Mouse (Mus musculus) cerebellum, adult 11-12 months (tissue): ENCODE results near the gene Kmt5c.

Source experiments
- DNase-seq: peaks from one replicate; pipeline ENCODE4 v3.0.0; 2022

The Kmt5c gene

DNA sequence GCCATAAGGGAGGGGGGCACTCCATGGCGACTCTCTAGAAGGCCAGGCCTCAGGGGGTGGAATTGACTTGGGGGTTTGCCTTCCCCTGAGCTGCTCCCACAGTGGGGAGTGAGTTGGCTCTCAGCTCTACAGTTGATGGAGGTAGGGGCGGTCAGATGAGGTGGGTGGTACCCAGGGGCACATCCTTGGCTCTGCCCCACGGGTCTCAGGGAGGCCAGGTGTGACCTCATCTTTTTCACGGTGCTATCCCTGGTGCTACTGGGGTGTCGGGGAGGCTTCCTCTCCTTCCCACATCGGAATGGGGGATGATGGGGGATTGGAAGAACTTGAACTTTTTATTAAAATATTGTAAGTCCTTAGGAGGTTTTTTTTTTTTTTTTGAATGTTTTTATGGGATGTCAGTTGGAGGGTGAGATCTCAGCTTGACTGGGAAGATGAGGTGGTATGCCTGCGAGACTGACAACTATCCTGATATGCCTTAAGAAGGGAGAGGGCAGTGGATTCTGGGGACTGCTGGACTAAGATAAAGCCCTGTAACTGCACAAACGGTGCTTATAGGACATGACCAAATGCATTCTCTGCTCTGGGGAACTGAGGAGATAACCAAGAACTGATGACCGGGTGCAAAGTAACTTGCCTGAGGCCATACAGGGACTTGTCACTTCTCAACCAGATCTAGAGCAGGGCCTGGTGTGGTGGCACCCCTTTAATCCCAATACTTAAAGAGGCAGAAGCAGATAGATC is 7.4 kb downstream of the Kmt5c start:
- no peak for DNase-seq

DNA sequence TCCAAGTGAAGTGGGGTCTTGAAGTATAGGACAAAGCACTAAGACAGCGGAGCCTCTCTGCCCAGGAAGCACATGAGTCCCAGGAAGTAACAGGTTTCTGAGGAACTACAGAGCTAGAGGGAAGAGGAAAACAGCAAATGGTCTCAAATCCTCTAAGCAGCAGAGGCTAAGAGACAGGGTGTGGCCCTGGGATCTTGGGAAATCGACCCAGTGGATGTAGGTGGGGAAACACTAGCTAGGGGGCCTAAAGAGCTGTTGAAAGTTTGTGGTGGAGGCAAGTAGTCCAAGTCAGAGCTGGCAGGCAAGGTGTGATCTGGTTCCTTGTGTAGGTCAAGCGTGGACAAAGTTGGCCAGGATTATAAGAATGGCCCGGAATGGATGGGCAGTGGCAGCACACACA is 8.4 kb downstream of the Kmt5c start:
- DNase-seq = no peak

DNA sequence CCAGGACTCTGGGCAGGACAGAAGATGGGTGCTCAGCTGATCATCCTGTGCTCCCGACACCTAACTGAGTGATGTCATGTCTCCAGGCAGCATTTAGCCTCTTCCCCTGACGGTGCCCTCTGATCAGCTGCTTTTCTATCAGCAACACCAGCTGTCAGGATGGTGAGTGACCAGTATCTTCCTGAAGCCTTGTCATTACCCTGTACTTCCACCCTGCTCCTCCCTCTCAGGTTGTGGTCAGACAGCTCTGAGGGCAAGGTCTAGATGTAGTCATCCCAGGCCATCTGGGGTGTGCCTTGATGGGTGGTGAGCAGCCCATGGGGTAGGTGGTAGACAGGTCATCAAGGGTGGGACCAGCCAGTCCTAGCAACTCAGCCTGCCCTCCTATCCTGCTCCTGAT is 9.3 kb downstream of the Kmt5c start:
- DNase-seq = no peak

DNA sequence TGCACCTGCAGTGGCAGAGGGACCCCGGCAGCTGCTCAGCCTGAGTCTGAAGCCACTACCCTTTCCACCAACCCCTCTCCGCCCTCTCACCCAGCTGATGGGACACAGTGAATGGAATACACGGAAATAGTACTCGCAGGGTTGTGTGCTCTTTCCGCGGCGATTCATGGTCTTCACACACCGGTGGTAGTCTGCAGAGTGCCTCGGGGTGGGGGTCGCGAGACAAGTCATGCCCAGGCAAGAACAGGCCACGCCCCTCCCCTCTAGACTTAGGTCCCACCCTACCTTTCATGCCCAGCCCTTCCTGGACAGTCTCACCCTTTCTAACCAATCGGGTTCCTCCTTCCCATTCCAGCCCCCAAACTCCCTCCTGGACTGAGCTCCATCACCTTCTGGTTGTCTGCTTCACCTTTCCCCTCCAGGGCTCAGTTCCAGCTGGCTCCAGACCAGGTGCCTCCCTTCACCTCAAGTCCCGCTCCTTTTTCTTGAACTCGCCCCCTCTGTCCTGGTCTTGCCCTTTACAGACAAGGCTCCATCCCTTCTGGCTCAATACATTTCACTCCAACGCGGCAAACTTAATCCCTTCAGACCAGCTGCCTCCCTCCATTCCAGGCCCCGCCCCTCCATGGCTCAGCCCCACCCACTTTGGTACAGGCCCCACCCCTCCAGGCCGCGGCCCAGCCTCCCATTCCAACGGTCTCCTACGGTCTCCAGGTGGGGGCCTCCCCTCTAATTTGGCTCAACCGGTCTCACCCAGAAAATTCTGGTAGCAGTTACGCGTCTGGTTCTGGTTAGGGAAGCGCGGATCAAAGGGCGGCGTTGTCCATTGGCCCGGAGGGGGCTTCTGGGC is 12.3 kb downstream of the Kmt5c start:
- no peak for DNase-seq

DNA sequence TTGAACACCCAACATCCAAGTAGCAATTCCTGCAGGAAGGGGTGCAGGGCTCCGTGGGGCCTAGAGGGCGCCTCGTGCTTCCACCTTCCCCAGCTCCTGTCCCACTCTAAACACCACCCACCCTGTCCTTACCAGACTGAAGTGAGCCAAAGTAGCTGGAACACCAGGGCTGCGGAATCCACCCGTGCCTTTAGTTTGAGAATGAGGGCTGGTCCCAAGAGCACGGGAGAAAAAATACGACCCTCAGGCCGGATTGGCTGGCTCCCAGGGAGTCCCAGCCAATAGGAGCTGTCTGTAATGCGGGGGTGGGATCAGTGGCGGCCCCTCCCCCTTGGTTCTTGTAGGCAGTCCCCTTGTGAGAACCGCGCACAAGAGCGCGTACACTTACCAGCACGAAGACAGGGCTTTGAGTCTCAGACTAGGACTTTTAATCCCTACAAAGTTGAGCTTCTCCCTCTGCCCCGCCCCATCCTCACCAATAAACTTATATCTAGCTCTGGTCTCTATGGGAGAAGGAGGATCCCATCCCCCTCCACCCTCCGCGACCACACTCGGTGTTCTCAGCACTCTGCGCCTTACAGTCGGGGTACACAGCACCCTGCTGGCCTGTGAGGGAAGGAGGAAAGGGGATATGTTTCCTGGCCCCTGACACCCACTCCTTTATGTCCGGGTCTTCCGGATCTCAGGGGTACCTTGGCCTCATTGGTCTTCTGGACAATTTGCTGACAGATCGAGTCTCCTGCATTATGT is 13.1 kb downstream of the Kmt5c start, which contains the start of gene Cox6b2:
Cox6b2 (minus strand) TSS at position 274 of the 750 bp plus-strand sequence.
- no peak for DNase-seq

DNA sequence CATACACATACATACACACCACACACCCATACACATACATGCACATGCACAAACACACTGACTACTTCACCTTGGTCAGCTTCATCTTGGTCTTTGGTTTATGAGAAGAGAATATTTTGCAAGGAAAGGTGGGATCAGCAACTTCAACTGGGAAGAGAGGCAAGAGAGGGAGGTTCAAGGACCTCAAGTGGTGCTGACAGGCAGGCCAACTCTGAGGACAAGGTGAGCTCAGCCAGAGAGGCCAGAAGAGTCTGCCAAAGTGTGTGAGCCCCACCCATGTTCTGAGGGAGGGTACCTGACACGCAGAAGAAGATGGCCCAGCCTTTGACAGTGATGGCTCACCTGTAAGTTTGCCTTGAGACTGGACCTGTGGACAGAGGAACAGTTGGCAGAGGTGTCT is 19.8 kb downstream of the Kmt5c start:
- DNase-seq = no peak

DNA sequence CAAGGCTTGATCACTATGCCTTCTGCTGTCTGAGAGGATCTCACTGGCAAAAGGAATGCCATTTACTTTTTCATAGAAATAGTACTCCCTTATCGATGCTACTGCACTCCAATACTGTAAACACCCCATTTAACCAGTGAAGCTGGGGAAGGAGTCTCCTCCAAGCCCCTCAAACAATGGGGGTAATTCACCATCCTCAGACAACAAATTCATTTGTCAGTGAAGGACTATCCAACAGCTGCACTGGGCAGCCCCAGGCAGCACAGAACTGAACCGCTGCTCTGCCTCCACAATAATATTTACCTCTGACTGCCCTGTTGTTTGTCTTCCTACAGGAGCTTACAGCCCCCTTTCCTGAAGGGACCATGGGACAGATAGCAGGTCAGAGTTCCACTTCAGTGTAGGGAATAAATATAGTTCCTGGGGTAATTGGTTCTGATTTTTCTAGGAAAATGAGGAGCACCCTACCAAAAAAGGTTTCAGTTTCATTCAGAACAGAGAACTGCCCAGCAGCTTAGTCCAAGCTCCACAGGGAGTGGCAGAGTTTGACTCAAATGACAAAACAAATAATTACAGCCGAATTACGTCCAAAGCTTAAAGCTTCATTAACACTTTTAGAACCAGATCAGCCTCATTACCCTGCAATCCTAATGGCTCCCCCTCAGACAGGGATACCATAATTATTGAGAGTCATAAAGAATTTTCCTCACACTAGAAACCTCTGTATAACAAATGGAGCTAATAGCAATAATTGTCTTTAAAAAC is 25.2 kb downstream of the Kmt5c start:
- DNase-seq = no peak

DNA sequence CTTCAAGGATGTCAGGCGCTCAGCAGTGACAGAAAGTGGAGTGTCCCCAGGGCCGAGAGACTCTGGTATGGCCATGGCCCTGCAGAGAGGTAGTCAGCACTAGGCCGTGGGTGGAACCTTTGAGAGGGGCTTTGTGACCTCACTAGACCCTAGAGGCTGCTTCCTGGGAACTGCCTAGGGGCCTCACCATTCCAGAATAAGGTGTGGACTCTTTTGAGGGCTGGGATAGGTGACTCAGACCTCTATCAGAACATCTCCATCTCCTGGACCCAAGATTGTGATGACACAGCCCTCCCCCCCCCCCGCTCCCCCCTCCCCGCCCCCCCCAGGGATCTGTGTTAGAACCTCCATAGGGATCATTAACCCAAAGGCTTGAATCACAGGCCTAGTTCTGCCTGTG is 31.3 kb downstream of the Kmt5c start, which contains the start of gene Fam71e2:
Fam71e2 (minus strand) TSS at position 101 of the 400 bp plus-strand sequence.
- DNase-seq = no peak

DNA sequence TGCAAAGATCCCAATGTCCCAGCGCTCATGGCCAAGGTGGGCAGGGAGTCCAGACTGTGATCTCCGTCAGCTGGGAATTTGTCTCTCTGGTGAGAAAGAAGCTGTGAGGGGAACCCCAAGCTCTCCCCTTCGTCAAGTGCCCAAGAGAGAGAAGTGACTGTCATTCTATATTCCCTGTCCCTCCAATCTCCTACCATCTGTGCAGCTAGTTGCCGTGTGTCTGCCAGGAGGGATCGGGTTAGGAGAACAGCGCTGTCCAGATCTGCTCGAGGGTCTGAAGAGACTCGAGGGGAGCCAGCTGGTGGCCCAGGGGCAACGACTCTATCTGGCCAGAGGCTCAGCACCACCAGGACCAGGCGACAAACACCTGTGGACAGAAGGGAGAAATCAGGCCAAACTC is 36.2 kb downstream of the Kmt5c start:
- no peak for DNase-seq

DNA sequence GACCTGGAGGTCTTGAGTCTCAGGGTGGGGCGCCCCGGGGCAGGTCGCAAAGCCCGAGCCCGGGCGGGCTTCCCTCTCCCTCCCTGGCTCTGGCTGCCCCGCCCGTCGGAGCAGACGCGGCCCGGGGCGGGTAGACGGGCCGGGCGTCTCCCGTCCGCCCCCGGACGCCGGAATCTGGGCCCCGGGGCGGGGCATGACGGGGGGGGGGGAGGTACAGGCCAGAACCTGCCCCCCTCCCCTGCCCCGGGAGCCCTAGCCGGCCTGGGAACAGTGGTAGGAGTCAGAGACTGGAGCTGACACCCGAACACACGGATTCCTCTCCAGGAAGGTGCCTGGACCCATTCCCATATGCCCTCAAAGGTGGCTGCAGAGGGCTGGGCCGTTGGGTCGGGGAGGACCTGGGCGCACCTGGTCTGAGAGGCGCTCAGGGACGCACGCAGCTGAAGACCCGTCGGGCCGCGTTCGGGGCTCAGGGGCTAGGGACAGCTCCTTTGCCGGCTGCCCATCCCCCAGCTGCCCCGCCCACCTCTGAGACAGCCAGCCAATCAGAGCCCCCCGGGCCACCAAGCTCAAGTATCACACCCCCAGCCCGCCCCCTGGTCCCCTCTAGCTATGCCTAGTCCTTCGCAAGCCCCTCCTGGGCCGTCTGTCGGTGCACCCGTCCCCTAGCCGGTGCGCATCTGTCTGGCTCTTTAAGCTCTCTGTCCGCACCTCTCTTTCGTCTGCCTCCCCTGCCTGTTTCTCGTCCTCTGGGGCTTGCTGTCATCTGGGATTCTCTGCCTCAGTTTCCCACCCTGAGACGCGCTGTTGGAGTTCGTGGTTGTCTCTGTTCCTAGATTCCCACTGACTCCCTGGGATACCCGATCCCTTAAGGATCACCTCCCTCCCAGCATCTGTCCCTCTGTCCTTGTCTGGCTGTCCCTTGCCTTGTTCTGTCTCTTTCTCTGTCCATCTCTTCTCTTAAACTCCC is 37.2 kb downstream of the Kmt5c start:
- peak; percentile 15 for DNase-seq

DNA sequence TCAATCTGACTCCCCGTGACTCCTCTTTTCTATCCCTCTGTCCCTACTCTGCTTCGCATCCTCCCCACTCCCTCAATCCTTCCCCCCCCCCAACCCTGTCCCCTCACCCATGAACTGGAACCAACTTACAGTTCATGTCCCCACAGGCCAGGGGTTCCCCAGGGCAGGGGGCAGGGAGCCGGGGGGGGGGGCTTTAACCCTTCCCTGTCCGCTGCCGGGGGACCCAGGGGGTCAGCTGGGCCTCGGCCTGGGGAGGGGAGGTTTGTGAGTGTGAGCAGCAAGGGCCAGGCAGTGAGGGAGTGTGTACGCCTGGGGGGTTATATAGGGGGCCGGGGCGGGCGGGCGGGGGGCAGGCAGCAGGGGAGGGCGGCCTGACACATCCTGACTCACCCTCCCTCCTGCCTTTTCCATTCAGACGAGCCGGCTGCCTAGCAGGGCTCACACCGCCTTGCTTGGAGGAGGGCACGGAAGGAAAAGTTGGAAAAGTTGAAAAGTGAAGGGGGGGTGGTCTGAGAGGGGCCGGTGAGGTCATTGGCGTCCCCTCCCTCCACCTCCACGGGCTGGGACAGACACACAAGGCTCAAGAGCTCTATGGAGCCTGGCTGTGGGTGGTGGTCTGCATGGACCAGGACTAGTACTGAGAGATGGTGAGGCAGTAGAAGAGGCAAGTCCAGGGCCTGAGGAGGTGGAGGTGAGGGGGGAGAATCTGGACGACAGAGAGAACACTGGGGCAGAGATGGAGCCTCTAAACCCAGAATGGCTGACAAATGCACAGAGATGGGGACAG is 38.1 kb downstream of the Kmt5c start:
- DNase-seq = no peak

DNA sequence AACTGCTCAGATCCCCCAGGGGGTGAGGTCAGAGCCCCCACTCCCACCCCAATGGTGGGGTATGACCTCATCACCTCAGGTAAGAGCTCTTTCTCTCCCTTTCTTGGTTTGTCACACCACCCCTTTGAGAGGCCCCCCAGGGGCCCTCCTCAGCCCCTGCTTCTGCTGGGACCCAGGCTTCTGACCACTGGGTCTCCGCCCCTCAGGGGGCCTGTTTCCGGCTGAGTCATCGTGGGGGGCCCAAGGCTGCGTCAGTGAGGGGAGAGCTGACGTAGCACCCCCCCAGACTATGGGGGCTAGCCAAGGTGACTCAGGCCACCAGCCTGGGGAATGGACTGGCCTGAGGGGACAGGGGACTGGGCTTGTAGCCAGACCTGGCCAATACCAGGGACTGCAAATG is 40.0 kb downstream of the Kmt5c start:
- peak; percentile 40 for DNase-seq

DNA sequence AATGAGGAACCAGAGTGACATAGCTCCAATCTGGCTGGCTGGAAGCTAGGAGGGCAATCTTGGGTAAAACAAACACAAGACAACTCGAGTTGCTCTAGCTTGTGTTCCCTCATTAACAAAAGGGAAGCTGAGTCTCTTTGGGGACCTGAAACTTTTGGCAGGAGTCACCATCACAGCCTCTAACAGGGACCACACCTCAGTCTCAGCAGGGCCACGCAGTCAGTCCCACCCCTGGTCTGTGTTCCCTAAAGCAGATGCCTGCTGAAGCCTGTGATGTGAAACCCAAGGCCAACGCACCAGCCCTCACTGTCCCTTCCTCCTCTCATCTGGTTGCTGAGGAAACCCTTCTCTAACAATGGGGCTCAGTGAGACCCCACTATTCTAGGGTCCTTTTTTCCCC is 42.2 kb downstream of the Kmt5c start:
- no peak for DNase-seq

DNA sequence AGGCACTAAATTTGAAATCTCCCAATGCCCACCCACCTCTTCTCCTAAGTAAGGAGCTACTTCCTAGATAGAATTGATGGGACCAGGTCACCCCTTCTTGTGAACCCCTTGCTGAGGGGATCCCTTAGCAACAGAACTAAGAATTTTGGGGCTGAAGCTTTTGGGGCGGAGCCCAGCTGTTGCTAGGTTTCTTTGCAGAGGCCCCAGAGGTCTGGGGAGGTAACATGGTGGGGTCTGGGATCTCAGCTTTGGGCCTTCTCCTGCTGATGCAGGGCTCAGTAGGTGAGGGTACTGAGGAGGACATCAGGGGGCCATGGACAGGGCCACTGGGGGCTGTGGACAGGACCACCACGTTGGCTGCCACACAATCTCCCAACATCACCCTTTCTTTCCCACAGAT is 42.8 kb downstream of the Kmt5c start, which contains the start of the genes Il11 and Tmem190:
Il11 (minus strand) TSS at position 101 of the 400 bp plus-strand sequence.
Tmem190 (plus strand) TSS at position 179 of the 400 bp plus-strand sequence.
- no peak for DNase-seq

DNA sequence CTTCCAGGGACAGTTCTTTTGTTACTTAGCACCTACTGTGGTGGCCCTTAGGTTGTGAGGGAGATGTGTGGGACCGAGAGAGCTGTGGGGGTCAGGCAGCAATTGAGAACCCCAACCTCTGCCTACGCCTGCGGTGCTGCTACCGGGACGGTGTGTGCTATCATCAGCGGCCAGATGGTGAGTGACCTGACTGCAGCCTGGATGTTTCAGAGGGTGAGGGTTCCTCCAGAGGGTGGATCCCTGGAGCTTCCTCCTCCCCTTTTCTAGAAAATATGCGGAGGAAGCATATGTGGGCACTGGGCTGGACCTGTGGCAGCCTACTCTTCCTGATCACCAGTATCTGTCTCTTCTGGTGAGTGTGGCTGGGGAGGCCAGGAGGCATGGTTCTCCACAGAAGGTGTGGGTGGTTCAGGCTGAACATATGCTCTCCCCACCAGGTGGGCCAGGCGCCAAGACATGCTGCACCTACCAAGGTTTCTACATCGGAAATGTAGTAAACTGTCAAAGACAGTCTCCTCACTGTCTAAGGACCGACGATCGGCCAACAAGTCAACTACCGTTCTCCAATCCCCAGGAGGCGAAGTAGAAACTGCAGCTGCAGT is 43.9 kb downstream of the Kmt5c start:
- DNase-seq = peak; percentile 84

DNA sequence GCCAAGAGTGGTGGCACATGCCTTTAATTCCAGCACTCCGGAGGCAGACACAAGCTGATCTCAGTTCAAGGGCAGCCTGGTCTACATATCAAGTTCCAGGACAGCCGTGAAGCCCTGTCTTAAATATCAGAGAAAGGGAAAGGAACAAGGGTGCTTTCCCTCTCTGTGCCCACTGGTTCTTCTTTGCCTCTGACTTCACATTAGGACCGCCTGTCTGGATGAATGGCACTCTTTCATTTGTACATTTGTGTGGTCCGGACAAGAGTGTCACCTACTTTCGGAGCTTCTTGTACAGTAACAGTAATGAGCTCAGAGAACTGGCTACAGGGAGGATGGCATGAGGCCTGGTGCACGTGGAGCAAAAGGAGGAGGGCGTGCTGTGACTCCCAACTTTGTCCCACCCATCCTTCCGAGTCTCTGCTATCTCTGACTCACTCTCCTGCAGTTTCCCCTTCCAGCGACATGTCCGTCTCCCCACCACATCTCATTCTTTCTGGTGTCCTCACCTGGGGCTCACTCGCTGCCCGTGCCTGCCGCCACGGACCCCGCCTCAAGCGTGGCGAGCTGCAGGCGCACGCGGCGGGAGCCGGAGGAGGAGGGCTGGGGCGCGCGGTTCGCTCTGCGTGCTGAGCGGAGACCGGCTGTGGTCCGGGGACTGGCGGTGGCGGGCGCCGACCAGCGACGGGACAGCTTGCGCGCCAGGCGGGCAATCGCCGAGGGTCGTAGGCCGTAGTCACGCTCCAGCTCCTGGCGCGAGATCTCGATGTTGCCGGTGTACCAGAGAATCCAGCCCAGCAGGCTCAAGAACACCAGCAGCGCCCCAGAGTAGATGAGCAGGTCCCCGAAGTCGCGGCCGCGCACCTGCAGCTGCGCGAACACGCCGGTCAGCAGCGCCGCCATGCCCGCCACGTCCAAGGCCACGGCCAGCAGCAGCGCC is 48.9 kb downstream of the Kmt5c start:
- peak; percentile 63 for DNase-seq

DNA sequence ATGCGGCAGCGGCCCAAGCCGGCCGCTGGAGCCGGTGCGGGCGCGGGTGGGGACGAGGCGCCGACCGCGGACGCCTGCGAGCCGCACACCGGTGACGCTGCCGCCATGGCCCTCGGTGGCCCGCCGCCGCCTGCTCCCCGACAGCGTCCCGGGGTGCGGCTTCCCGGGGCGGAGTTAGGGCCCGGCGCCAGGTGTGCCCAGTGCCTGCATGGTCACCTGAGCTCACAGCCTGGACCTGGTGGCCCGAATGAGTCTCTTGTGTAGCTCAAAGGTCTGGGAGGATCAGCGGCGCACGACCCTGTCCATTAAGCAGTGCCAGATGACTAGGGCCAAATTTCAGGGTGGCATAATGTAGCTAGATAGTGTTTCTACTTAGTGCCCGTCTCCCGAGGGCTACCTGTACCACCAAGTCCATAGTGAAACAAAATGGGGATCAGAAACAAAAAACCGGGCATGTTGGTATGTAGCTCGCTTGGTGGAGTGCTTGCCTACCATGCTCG is 49.6 kb downstream of the Kmt5c start, which contains the start of gene Tmem238:
Tmem238 (minus strand) TSS at position 221 of the 500 bp plus-strand sequence.
- DNase-seq = peak; percentile 81
